Mouse (Mus musculus) lung, postnatal 25 days (tissue): ENCODE data around the gene Krtap4-6.
"Not testable (repeated sequence)": the region's sequence is repeated elsewhere in the genome, so short reads cannot be mapped to it uniquely, and the experiment has no call there.

ENCODE experiments used
- DNase-seq: peaks from one replicate; pipeline ENCODE4 v3.0.0; 2022; ENCODE audit warnings: low spot score

The Krtap4-6 gene

GRCm38 (mm10) chr11:99665860-99666259, at the start of gene Krtap4-6:
TSS of gene Krtap4-6 (minus strand) at chr11:99665960.
- DNase-seq, result no peak

GRCm38 (mm10) chr11:99690463-99690862, 24.7 kb upstream of the Krtap4-6 start, which contains the start of gene Gm14190:
TSS of gene Gm14190 (minus strand) at chr11:99690740.
- no peak for DNase-seq

GRCm38 (mm10) chr11:99685235-99685634, 19.5 kb upstream of the Krtap4-6 start:
- DNase-seq, result not testable (repeated sequence)

- DNase-seq, result no peak
These were observed 17.7 kb upstream of the Krtap4-6 start for GRCm38 (mm10) chr11:99683481-99683880.

GRCm38 (mm10) chr11:99662802-99663201, 3.0 kb downstream of the Krtap4-6 start:
- no peak for DNase-seq

- DNase-seq, result no peak
These were observed 6.5 kb downstream of the Krtap4-6 start for GRCm38 (mm10) chr11:99659256-99659655.

- not testable (repeated sequence) for DNase-seq
These were observed 7.2 kb downstream of the Krtap4-6 start, which contains the start of gene Gm11563 for GRCm38 (mm10) chr11:99658467-99659010. TSS of gene Gm11563 (minus strand) at chr11:99658960.

GRCm38 (mm10) chr11:99657051-99657450, 8.7 kb downstream of the Krtap4-6 start:
- DNase-seq, result no peak

- DNase-seq, result no peak
These were observed 15.6 kb downstream of the Krtap4-6 start, which contains the start of gene Gm11555 for GRCm38 (mm10) chr11:99650136-99650535. TSS of gene Gm11555 (minus strand) at chr11:99650236.

- DNase-seq, result no peak
These were observed 19.3 kb downstream of the Krtap4-6 start for GRCm38 (mm10) chr11:99646444-99646843.

GRCm38 (mm10) chr11:99644351-99644750, 21.4 kb downstream of the Krtap4-6 start:
- no peak for DNase-seq

- not testable (repeated sequence) for DNase-seq
These were observed 22.1 kb downstream of the Krtap4-6 start, which contains the start of gene Krtap4-7 for GRCm38 (mm10) chr11:99643635-99644139. TSS of gene Krtap4-7 (minus strand) at chr11:99644089.

GRCm38 (mm10) chr11:99640926-99641325, 24.8 kb downstream of the Krtap4-6 start:
- no peak for DNase-seq

- DNase-seq, result no peak
These were observed 28.7 kb downstream of the Krtap4-6 start for GRCm38 (mm10) chr11:99637086-99637485.

- no peak for DNase-seq
These were observed 31.1 kb downstream of the Krtap4-6 start, which contains the start of gene Krtap4-2 for GRCm38 (mm10) chr11:99634653-99635134. TSS of gene Krtap4-2 (minus strand) at chr11:99635084.

- no peak for DNase-seq
These were observed 32.5 kb downstream of the Krtap4-6 start for GRCm38 (mm10) chr11:99633293-99633692.

- DNase-seq, result no peak
These were observed 34.9 kb downstream of the Krtap4-6 start for GRCm38 (mm10) chr11:99630890-99631289.

- no peak for DNase-seq
These were observed 37.6 kb downstream of the Krtap4-6 start, which contains the start of gene Krtap4-1 for GRCm38 (mm10) chr11:99628138-99628537. TSS of gene Krtap4-1 (minus strand) at chr11:99628238.

GRCm38 (mm10) chr11:99620335-99620734, 45.4 kb downstream of the Krtap4-6 start, which contains the start of gene Gm11562:
TSS of gene Gm11562 (minus strand) at chr11:99620435.
- no peak for DNase-seq
